Mouse (Mus musculus): ENCODE results near the gene Tspan33. TPM values are rescaled to one million over a fixed set of nuclear protein-coding genes. Genes with fewer than 3 reads are reported as not detected.

Tspan33 gene
- 0.18 TPM for polyA plus RNA-seq (2017; shearing (Covaris generic))

GRCm38 (mm10) chr6:29693953-29694352 lies at the start of gene Tspan33:
Tspan33 (plus strand) TSS chr6:29694222.

GRCm38 (mm10) chr6:29735336-29735688 lies 41.3 kb downstream of the Tspan33 start, which contains the start of gene Smo:
Smo (plus strand) TSS chr6:29735503.

Other genes with a start within 250 kb of the Tspan33 start
- 342 TPM for gene Atp6v1f, start 226.5 kb upstream of the Tspan33 start, polyA plus RNA-seq (2017; shearing (Covaris generic))
- 0.43 TPM for gene Atp6v1fnb, start 222.8 kb upstream of the Tspan33 start, polyA plus RNA-seq (2017; shearing (Covaris generic))
- 0.51 TPM for gene Kcp, start 186.3 kb upstream of the Tspan33 start, polyA plus RNA-seq (2017; shearing (Covaris generic))
- gene Irf5, start 167.6 kb upstream of the Tspan33 start, polyA plus RNA-seq (2017; shearing (Covaris generic)), result 27.7 TPM
- 95.9 TPM for gene Tnpo3, start 84.3 kb upstream of the Tspan33 start, polyA plus RNA-seq (2017; shearing (Covaris generic))
- 0.95 TPM for gene Smo, start 41.3 kb downstream of the Tspan33 start, polyA plus RNA-seq (2017; shearing (Covaris generic))
- gene Ahcyl2, start 73.8 kb downstream of the Tspan33 start, polyA plus RNA-seq (2017; shearing (Covaris generic)), result 192 TPM
- gene Strip2, start 222.8 kb downstream of the Tspan33 start, polyA plus RNA-seq (2017; shearing (Covaris generic)), result 0.10 TPM